Mouse (Mus musculus) urinary bladder, adult 2 months (tissue): Measurements from ENCODE around the gene Tbc1d30. TPM values are rescaled to one million over a fixed set of nuclear protein-coding genes. Genes with fewer than 3 reads are reported as not detected.
A peak's percentile ranks its signal among the peaks of the same experiment; 100 is the strongest.

Source experiments
- DNase-seq: peaks from one replicate; pipeline ENCODE4 v3.0.0; 2022; ENCODE audit warnings: low spot score
- polyA plus RNA-seq: library from polyadenylated mRNA; depleted of rRNA; stranded (reverse); fragments of >200 nt; gene quantifications from 2 replicates; pipeline ENCODE4 v1.2.3, GENCODE M21; 2012

The Tbc1d30 gene
- polyA plus RNA-seq, 1 experiment = 8.4 TPM

DNA sequence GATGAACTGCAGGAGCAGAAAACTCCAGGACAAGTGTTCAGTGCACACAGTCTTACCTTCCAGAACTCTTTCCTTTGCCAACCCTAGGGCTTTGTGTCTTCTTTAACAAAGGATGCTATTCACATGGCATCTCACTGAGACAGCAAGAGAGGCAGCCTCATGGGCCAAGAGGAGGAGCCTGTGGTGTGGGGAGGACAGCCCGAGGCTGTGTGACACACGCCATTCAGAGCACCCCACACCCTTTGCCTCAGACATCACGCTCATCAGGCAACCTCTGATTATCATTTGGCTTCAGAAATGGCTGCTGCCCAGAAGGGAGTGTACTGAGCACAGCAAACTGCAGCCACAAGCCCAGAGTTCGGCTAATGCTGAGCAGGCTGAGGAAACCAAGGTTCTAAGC lies 36.9 kb downstream of the Tbc1d30 start:
- DNase-seq = no peak

DNA sequence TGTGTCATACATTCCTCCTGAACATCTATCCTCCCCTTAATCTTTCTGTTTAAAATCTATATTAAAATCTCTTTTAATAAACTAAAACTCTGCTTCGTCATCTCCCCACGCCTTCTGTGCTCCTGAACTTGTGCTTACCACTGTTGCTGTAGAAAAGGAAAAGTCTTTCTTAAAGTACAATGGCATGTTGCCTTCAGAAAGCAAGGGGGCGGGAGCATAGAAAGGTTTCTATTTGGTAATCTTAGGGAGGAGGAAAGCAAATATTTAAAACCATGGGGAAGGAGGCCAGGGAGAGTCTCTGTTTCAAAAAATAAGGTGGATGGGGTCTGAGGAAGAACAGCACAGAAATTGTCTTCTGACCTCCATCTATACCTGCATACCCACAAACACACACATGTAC lies 38.0 kb downstream of the Tbc1d30 start:
- DNase-seq = no peak

DNA sequence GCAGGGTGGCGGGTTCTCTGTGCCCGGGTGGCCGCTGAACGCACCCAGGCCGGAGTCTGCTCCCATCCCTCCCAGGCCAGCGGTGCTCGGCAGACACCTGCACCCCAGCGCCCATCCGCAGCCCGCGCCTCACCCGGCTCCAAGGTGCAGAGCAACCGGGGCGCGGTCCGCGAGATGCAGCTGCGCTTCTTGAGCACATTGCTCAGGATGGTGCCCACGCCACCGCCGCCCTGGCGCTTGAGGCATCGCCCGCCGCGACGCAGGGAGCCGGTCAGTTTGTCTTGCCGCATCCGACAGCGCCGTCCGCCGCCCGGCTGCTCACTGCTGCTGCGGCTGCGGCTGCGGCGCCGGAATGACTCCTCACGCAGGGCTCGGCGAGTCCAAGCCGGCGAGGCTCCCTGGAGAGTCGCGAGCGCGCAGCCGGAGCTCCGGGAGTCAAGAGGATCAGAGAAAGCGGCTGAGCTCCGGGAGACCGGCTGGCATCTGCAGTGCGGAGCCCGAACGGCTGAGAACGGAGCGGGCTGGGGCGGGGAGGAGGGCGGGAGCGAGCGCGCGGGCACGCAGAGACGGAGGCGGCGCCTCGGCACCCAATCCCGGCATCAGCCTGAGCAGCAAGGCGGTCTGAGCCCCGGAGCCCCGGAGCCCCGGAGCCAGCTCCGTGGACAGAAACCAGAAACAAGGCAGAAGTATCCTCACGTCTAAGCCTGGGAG lies 40.4 kb downstream of the Tbc1d30 start:
- peak; percentile 51 for DNase-seq

DNA sequence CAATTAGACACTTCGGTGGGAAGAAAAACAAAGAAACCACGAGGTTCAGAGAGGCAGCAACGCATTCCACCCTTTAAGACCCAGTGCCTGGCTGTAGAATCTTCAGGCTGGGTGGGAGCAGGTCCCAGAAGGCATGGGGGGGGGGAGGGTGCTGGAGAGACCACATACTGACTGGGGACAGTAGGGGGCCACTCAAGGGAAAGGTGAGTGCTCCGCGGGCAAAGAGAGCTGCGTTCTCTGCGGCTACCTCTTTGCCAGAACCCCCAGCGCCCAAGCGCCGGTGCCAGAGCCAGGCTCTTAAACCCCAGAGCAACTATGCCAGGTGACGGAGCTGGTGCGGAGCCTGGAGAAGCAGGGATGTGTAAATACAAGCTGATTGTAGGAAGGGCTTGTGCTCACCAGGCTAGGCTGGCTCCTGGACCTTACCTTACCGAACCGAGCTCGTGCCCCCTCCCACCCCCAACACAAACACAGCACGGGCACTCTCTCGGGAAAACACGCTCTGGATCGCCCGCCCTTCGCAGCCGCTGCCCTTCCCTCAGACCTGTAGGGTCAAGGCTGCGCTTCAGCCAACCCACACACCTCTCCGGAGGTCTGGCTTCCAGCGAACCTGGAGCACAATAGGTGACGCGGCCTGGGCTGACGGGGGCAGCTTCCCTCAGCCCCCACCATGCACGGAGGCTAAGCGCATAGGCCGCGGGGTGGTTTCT lies 41.1 kb downstream of the Tbc1d30 start:
- no peak for DNase-seq

DNA sequence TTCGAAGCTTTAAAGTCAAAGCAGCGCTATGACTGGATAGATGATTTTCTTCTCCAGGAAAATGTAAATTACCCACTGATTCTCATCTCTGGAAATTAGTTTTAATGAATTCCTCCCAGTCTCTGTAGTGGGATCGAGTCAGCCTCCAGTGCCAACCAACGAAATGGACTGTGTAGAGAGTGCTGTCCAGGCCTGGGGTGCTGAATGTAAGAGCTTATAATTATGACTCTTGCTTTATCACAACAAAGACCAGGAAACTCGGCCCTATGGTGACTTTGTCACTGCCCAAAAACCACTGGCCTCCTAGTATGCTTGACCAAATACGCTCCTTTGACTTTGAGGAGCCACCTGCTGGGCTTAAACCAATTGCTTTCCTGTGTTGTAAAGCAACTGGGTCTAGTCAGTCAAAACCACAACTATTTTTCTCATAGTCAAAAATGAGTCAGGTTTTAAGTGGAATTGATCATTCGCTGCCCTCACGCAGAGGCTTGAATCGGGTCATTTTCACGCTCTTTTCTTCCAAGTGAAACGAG lies 41.9 kb downstream of the Tbc1d30 start:
- no peak for DNase-seq

DNA sequence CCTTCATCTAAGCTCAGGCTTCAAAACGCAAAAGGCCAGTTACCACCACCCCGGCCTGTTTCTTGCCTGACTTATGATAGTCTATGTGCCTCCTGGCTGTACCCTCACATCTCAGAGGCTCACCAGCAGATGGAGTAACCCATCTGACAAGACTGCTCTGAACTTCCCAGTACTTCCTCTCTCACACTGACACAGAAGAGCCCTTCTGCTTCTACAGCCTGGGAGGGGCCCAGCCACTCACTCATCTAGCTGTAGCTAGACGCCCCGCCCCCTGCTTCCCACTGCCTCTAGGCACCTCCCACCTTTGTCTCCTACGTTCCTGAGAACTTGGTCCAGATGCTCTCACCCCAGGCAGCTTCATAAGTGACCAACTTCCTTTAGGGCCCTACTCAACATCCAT lies 45.6 kb downstream of the Tbc1d30 start:
- DNase-seq = no peak

DNA sequence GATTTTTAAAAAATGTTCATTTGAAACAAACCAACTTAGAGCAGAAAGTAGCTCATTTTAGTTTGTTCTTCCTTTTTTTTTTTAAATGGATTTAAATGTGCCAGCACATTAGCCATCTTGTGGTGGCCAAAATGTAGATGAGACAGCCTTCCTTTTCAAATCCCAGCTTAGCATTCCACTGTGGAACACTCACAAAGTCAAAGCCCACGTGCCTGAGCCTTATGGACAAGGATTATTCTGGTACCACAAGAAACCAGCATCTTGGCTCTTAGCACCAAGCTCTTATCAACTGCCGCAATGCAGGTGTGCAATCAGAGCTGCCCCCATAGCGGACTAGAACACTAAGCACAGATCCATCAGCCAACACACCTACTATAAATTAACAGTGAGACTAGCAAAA lies 47.5 kb downstream of the Tbc1d30 start:
- DNase-seq = no peak

DNA sequence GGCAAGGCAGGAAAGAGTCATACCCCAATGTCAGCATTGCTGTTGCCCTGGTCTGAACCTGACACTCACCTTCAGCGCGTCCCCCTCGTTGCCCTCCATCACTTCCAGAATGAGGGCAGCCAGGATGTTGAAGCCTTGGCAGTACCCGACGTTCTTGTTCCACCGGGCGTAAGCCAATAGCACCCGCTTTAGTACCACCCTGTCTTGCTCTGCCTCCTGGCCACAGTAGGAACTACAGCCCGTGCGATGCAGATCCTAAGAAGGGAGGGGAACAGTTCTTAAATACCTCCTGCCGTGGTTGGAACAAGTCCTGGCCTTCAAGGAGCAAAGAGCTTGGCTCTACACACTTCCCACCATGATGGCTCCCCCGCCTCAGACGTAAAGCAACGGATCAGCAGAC lies 49.2 kb downstream of the Tbc1d30 start:
- DNase-seq = no peak

DNA sequence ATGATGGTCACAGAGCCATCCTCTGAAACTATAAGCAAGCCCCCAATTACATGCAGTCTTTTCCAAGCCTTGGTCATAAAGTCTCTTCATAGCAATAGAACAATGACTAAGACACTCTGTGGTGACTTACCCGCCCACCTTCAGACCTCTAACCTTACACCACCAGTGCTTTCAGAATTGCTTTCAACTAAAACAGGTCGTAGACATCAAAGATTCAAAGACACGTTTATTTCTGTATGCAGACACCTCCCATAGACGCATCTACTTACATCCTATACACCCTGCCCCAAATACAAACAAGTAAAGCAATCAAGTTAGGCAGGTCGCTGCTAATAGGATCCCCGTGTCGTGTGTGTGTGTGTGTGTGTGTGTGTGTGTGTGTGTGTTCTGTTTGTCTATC lies 50.4 kb downstream of the Tbc1d30 start:
- DNase-seq = no peak

DNA sequence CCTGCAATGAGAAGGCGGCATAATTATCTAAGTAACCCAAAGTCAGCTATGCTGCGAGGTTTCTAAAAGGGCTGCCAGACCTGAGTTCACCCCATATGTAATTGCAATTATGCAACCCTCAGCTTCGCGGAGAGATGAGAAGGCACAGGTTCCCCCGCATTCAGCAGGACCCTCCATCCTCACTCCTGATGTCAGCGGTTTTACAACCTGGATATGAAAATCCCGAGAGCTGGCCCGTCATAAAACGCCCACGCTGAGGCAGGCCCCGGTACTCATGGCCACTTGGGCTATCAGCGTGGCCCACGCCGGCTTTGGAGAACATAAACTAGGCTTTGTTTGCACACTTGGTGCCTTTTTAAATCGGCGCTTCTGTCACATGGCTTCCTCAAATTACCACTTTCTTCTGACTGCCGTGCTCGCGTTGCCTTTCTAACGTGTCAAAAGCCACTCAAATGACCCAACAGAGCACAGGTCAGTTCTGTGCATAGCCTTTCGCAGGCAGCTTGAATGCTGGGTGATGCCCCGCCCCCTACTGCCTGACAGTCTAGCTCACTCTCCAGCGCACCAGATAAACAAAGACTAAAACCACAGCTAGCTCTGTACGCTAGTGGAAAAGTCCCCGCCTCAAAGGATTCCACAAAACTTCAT lies 53.9 kb downstream of the Tbc1d30 start:
- no peak for DNase-seq

DNA sequence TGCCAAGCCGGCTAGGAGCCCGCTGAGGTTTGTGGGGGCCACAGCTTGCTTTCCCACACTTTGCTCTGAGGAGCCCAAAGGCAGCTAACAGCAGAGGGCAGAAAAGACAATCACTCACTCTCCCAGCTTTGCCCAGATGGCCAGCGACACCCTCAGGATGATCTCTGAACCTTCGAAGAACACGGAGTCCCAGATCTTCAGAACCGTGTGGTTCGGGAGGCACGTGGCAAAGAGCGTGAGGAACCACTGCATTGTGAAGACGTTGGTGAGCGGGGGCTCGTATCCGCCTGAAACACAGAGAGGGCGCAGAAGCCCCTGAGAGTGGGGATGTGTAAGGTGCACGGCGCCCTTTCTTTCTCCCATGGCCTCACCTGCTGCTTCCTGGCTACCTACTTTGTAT lies 56.6 kb downstream of the Tbc1d30 start:
- DNase-seq = no peak

DNA sequence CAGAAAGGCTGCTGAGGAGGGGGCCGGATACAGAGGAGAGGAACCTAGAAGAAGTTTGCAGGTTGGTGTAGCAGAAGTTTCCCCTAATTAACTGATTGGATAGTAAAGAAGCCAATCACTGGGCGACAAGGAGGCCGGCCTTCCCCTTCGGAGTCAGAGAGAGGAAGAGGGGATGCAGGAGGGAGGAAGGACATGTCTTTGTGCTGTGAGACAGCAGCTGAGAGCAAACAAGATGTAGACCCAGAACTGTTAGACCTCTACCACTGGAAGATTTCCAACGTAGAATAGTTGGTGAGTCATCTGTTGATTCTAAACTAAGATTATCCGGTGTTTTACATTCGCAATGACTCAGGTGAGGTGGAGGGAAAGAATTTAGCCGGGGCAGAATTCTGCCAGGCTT lies 57.2 kb downstream of the Tbc1d30 start:
- DNase-seq = no peak

DNA sequence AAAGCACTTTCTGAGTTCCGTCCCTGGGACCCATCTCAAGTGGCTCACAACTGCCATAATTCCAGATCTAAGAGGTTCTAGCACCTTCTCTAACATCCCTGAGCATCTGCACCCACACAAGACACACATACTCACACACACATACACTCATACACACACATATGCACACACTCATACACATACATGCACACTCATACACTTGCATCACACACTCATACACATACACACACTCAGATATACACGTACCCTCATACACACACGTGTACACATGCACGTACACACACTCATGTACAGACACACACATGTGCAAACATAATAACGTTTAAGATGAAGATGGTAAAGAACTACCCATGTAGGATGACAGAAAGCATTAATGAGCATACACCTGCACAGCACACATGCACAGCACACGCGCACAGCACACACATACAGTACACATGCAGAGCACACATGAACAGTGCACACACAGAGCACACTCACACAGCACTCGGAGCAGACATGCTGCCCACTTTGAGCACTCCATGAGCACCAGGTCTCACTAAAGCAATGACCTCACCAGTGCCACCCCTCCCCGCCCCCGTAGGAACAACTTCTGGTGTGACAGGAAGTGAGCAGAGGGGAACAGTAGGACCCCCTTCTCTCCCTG lies 59.7 kb downstream of the Tbc1d30 start:
- DNase-seq = no peak

DNA sequence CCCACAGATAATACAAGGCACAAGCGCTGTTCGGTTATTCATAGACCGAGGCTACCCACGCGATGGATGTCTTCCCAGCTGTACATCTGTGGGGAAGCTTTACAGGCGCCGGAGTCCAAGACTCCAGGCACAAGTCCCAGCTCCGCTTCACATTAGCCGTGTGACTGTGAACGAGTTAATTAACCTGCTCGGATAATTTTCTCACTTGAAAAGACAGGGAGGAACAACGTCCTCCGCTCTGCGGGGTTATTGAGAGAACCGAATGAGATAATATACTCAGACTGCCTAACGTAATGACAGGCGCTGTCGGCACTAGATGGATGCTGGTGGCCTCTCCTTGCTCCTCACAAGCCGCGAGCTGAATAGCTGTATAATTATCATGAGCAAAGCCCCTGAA lies 60.4 kb downstream of the Tbc1d30 start:
- DNase-seq = no peak

DNA sequence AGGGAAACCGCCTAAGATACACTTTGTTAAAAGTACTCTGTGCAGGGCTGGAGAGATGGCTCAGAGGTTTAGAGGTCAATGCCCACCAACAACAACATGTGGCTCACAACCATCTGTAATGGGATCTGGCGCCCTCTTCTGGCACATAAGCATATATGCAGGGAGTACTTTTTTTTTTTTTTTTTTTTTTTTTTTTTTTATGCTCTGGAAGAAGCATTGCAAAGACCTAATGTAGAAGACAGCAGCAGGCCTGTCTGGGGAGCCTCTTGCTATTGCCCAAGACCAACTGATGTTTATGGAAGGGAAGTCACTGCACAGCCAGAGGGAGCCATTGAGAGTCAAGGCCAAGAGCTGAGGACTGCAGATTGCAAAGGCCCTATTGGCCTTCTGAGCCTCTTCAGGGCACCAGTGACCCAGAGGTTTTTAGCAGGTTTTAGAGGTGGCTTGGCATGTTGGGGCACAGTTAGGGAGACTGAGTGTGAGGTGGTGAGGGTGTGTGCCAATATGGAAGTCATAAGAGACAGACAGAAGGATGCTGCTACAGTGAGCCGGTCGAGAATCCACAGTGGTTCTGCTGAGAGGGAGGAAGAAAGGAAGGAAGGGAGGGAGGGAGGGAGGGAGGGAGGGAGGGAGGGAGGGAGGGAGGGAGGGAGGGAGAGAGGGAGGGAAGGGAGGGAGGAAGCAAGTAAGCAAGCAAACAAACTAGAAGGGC lies 61.0 kb downstream of the Tbc1d30 start:
- no peak for DNase-seq

DNA sequence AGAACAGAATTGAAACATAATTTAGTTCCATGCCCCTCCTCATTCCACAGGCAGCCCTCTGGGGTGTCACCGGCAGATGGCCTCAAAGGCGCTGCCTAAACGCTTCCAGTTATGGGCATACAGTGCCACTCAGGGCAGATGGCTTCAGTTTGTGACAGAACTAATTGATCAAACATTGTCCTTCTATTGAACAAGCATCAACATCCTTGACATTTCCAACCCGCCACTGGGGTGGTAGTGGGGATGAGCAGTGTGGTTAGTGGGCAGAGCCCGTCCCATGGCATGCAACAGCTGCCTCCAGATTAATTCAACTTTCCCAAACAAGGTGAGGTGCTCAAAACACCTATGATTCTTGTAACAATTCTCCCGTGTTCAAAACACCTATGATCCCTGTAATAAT lies 68.2 kb downstream of the Tbc1d30 start:
- no peak for DNase-seq

DNA sequence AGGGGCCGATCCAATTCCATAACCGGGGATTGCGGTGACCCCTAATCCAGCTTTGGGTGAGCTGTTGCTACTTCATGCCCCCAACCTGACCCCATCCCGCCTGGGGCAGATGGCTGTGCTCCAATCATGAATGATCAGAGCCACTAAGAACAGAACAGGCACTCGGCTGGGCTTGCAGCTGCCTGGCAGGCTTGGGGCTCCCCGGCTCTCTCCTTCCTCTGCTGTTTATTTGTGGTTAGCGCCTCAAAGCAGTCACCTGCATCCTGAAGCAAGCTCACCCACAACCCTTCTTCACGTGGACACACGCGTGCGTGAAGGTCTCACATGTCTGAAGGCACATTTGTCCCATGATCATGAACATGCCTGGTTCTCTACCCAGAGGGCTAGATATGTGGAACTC lies 68.6 kb downstream of the Tbc1d30 start:
- DNase-seq = no peak

DNA sequence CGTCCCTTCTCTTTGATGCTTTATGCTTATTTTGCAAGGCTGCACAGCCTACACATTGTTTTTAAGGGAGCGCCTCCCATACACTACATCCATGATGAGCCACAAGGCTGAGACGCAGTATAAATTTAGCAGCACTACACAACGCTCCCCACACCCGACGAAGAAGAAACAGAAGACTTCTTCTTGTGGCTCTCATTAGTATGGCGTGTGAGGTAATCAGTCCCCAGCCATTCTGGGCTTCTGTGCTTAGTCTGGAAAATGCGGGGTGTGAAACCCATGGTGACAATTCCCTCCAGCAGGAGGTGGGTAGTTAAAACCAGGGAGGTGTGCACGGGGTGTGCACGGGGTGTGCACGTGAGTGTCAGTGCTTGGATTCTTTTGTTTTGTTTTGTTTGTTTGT lies 70.1 kb downstream of the Tbc1d30 start:
- no peak for DNase-seq

DNA sequence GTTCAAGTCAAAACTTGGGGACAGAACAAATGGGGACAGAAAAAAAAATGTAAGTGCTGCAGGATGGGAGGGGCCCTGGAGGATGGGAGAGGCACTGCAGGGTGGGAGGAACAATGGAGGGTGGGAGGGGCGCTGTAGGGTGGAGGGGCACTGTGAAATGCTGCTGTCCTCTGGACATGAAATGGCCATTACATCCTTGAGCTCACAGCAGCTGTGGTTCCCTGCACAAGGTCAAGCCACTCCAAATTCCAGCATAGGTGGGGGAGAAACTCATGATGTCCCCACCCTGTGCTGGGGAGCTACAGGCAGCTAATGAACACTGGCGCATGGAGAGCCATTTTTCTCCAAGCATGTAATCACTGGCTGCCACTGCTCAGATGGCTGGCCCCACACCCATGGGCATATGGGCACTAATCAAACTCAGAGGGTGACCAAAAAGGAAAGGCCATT lies 74.0 kb downstream of the Tbc1d30 start:
- no peak for DNase-seq

DNA sequence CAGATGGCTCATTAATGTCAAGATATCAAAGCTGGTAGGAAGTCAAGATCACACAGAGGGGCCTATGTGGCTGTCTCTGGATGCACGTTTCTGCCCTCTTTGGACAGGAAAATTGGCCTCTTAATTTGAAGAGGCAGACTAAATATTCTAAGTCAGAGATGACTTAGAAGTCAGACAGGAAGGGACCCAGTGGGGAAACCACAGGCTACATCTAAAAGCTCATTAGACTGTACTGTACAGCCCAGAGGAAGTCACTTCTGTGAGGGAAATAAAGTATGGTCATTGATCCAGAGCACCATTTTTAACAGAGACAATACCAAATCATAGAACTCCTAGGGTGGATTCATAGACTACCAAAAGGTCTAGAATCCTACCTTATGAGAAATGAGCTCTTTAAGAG lies 76.1 kb downstream of the Tbc1d30 start:
- no peak for DNase-seq

DNA sequence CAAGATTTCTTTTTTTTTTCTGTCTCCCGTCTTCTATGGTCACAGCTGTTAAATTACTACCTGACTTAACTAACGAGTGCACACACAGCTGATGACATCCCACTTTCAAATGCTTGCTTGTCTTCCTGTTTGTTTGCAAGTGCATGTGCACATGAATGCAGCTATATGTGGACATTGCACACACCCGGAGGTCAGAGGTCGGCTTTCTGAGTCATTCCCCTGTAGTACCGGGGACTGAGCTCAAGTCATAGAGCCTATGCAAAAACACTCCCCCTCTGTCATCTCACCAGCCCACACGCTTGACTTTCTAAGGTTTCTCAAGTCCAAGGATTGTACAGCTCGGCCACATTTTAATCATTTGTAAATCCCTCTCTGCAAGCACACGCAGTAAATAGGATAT lies 80.1 kb downstream of the Tbc1d30 start:
- DNase-seq = no peak

DNA sequence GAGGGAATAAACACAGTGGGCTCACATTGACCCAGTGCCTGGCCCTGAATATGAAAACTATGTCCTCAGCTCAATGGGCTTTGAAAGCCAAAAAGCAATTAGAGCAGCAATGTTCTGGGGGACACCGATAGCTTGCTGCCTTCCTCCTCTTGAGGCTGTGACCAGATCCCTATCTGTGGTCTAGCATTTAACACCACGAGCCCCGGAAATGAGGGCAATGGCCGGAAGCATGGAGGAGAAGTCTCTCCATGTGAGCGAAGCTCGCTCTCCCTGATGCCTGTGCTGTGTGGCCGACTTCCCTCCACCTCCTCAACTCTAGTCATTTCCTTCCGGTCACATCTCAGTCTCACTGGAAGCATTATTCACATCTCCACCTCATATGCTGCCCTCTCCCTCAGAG lies 82.3 kb downstream of the Tbc1d30 start:
- DNase-seq = no peak
